Mouse (Mus musculus): ENCODE measurements around the gene Aprt. TPM values are rescaled to one million over a fixed set of nuclear protein-coding genes. Genes with fewer than 3 reads are reported as not detected.

Aprt gene
- total and polyA plus RNA-seq, 2 experiments = 59.8 to 105 TPM

DNA sequence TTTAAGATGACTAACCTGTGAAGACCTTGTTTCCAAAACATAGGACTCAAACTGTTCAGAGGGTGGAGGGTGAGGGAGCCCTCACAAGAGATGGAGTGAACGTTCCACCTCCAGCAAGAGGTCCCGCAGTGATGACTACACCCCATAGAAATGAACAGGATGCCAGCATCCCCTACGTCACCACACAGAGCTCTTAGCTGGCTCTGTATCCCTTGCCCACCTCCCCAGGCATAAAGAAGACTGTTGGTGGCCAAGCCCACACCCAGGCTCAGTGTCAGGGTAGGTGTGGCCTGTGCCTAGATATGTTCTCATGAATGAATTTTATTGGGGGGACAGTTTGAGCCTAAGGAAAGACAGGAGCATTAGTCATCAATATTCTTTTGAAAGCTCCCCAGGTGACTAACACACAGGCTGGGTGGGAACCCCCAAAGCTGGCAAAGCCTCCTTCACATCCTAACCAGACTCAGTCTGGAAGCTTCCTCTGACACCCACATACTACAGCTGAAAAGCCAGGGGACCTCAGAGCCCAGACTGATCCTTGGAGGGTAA lies 27.7 kb downstream of the Aprt start:
- Histone ChIP-seq H3K27me3 (ENCODE audit: control insufficient read depth, insufficient read depth, low read length) (no peaks in the 10 kb centered on the region), H3K4me3 (ENCODE audit: insufficient read depth, low read depth, low read length) (no peak overlapping the region), H3K79me2 (ENCODE audit: control insufficient read depth, insufficient read depth, low read length) (no peaks in the 10 kb centered on the region; the same call in 1 of the 2 replicates), H3K9ac (ENCODE audit: low read depth, low read length) (no peak overlapping the region), H3K4me1 (ENCODE audit: control insufficient read depth, insufficient read depth, low read length) (no peaks in the 10 kb centered on the region), H3K27ac (replicated peaks; ENCODE audit: insufficient read depth, low read depth, low read length) (no peak overlapping the region), H3K36me3 (ENCODE audit: control insufficient read depth, insufficient read depth, low read length) (no peaks in the 10 kb centered on the region)
- DNase-seq (ENCODE audit: extremely low read depth, low read depth, low spot score) = no peak
- TF ChIP-seq CTCF (IDR thresholded peaks at IDR 0.05; ENCODE audit: low read depth, low read length) = no peak
- TF ChIP-seq POLR2A (IDR thresholded peaks at IDR 0.05; ENCODE audit: extremely low read depth, insufficient read depth, low read length) = no peak
- WGBS = 85% methylated on average over 3 of the region's 3 CpGs

DNA sequence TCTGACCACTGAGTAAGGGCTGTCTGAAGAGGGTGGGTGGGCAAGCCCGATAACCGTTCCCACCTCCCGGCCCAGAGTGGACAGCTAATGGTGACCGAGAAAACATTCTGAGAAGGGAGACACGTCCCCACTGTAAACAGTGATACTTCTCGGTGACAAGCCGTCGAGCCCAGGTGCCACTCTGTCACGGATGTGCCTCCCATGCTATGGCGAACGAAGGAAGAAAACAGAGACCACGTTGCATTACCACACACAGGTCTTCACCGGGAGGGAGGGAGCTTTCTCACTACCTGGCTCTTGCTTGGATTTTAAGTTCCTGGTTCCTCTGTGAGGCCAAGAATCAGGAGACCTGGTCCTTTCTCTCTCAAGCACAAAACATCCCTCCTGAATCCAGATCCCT lies 28.4 kb downstream of the Aprt start:
- DNase-seq (ENCODE audit: extremely low read depth, low read depth, low spot score) = no peak
- Histone ChIP-seq H3K4me3 (ENCODE audit: insufficient read depth, low read depth, low read length) (no peak overlapping the region), H3K36me3 (ENCODE audit: control insufficient read depth, insufficient read depth, low read length) (no peaks in the 10 kb centered on the region), H3K4me1 (ENCODE audit: control insufficient read depth, insufficient read depth, low read length) (no peaks in the 10 kb centered on the region), H3K27ac (replicated peaks; ENCODE audit: insufficient read depth, low read depth, low read length) (no peak overlapping the region), H3K79me2 (ENCODE audit: control insufficient read depth, insufficient read depth, low read length) (peaks cover 3% of the 10 kb centered on the region; the same call in 1 of the 2 replicates), H3K27me3 (ENCODE audit: control insufficient read depth, insufficient read depth, low read length) (no peaks in the 10 kb centered on the region), H3K9ac (ENCODE audit: low read depth, low read length) (no peak overlapping the region)
- TF ChIP-seq CTCF (IDR thresholded peaks at IDR 0.05; ENCODE audit: low read depth, low read length) = no peak
- no peak for TF ChIP-seq POLR2A (IDR thresholded peaks at IDR 0.05; ENCODE audit: extremely low read depth, insufficient read depth, low read length)
- 84% methylated on average over 13 of the region's 13 CpGs for WGBS

DNA sequence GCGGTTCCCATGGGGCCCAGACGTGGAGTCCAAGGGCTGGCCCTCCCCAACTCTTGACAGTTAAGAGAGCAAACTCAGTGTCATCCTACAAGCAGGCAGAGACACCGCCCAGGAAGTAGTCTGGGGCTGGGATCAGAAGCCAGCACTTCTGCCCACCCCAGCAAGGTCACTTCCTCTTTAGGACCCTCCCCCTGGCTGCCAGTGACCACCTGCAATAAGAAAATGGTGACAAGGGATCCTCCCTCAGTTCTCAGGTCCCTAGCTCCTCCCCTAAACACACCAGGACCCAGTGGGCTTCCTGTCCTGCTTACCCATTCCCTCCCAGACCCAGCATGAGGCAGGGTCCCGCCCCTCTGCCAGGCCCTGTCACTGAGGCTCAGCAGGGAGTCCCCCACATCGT lies 28.9 kb downstream of the Aprt start:
- no peak for DNase-seq (ENCODE audit: extremely low read depth, low read depth, low spot score)
- Histone ChIP-seq H3K4me1 (ENCODE audit: control insufficient read depth, insufficient read depth, low read length) (no peaks in the 10 kb centered on the region), H3K36me3 (ENCODE audit: control insufficient read depth, insufficient read depth, low read length) (no peaks in the 10 kb centered on the region), H3K4me3 (ENCODE audit: insufficient read depth, low read depth, low read length) (no peak overlapping the region), H3K27me3 (ENCODE audit: control insufficient read depth, insufficient read depth, low read length) (no peaks in the 10 kb centered on the region), H3K79me2 (ENCODE audit: control insufficient read depth, insufficient read depth, low read length) (peaks cover 3% of the 10 kb centered on the region; the same call in 1 of the 2 replicates), H3K27ac (replicated peaks; ENCODE audit: insufficient read depth, low read depth, low read length) (no peak overlapping the region), H3K9ac (ENCODE audit: low read depth, low read length) (no peak overlapping the region)
- TF ChIP-seq CTCF (IDR thresholded peaks at IDR 0.05; ENCODE audit: low read depth, low read length) (no peak), POLR2A (IDR thresholded peaks at IDR 0.05; ENCODE audit: extremely low read depth, insufficient read depth, low read length) (no peak)
- 65% methylated on average over 5 of the region's 5 CpGs for WGBS

DNA sequence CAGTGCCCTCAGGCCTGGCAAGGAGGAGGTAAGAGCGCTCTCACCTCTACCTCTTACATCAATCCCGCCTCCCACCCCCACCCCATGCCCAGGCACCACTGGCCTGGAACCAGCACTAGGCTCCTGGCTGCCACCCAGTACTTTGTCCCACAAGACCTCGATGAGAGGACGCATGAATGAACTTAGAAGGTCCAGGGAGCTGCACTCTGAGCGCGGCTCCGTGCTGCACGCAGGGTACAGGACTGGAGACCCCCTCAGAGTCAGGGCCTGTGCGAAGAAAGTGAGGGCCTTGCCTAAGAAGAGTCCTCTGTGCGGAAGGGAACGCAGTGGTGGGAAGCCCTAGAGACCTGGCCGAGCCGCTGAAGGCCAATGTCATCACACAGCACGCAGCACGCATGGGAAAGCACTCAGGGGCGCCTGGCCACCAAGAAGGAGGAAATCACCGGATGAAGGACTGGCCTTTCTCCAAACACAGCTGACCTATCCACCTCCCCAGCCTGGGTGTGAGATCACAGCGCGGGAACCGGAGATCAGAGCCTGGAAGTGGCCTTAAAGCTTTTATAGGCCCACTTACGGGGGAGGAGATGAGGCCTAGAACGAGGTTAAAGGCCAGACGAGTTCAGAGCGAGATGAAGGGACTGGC lies 29.8 kb downstream of the Aprt start:
- H3K27ac ChIP-seq (replicated peaks; ENCODE audit: insufficient read depth, low read depth, low read length) = peak overlapping the region; percentile 25
- H3K27me3 ChIP-seq (ENCODE audit: control insufficient read depth, insufficient read depth, low read length) = no peaks in the 10 kb centered on the region
- TF ChIP-seq CTCF (IDR thresholded peaks at IDR 0.05; ENCODE audit: low read depth, low read length) = no peak
- TF ChIP-seq POLR2A (IDR thresholded peaks at IDR 0.05; ENCODE audit: extremely low read depth, insufficient read depth, low read length) = no peak
- 67% methylated on average over 24 of the region's 24 CpGs for WGBS
- no peaks in the 10 kb centered on the region for H3K4me1 ChIP-seq (ENCODE audit: control insufficient read depth, insufficient read depth, low read length)
- H3K79me2 ChIP-seq (ENCODE audit: control insufficient read depth, insufficient read depth, low read length) = peaks cover 7% of the 10 kb centered on the region; the same call in 1 of the 2 replicates
- no peak overlapping the region for H3K4me3 ChIP-seq (ENCODE audit: insufficient read depth, low read depth, low read length)
- H3K9ac ChIP-seq (ENCODE audit: low read depth, low read length) = peak overlapping the region; percentile 23
- no peak for DNase-seq (ENCODE audit: extremely low read depth, low read depth, low spot score)
- no peaks in the 10 kb centered on the region for H3K36me3 ChIP-seq (ENCODE audit: control insufficient read depth, insufficient read depth, low read length)

DNA sequence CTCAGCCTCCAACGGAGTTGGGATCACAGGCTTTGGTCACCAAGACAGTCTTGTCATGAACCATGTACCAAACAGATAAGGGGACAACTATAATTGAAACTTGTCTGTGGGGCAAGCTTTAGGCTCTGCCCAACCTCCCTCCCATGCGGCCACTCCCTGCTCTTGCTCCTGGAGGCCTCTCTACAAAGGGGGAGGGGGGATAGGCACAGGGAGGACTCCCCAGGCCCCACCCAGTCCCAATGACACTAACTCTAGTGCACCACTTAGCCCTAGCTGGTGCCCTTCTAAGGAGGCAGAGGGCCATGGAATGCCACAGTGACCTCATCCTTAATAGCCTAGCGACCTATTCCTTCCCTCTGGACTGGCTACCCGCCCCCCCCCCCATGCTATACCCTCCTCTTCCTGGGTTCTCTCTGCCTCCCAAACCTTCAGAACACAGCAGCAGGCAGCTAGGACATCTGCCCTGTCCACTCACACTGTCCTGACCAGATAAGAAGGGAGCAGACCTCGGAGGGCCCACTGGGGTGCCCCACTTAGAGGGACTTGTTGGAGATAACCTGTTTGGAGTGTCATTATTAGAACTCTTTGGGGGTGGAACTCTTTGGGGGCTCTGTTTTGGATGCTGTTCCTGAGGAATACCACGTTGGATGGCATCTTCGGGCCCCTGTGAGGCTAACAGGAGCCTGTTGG lies 30.5 kb downstream of the Aprt start:
- 81% methylated on average over 7 of the region's 7 CpGs for WGBS
- Histone ChIP-seq H3K36me3 (ENCODE audit: control insufficient read depth, insufficient read depth, low read length) (no peaks in the 10 kb centered on the region), H3K4me1 (ENCODE audit: control insufficient read depth, insufficient read depth, low read length) (no peaks in the 10 kb centered on the region), H3K27me3 (ENCODE audit: control insufficient read depth, insufficient read depth, low read length) (no peaks in the 10 kb centered on the region), H3K9ac (ENCODE audit: low read depth, low read length) (no peak overlapping the region), H3K79me2 (ENCODE audit: control insufficient read depth, insufficient read depth, low read length) (peaks cover 7% of the 10 kb centered on the region; the same call in 1 of the 2 replicates), H3K4me3 (ENCODE audit: insufficient read depth, low read depth, low read length) (no peak overlapping the region), H3K27ac (replicated peaks; ENCODE audit: insufficient read depth, low read depth, low read length) (no peak overlapping the region)
- DNase-seq (ENCODE audit: extremely low read depth, low read depth, low spot score) = no peak
- TF ChIP-seq POLR2A (IDR thresholded peaks at IDR 0.05; ENCODE audit: extremely low read depth, insufficient read depth, low read length) = no peak
- no peak for TF ChIP-seq CTCF (IDR thresholded peaks at IDR 0.05; ENCODE audit: low read depth, low read length)
